Mouse (Mus musculus): ENCODE measurements at regions not wholly inside any gene's neighbourhood (a gene's known extent, or its start where the extent isn't known, plus 50 kb on each side); places are given as distances from the start of the nearest gene placed in this dataset.

DNA sequence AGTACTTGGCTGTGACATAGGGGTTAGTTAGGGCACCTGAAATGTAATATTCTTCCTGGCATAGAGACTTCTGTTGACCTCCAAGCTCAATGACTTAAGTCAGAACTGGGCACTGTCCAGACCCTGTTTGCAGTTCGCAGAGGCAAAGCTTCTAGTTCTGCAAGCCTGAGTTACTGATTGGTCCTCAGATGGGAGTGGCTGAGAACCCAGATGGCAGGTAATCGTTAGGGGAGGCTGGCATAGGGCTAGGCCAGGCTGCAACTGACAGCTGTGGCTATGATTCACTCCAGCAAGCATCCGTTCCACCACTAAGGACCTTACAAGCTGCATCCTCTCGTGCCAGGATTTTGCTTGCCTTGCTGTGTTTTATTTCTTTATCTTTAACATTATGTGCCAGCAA lies 139.3 kb upstream of the Klf12 start:
- Histone ChIP-seq H3K36me3 (ENCODE audit: insufficient read depth, low read length) (no peaks in the 10 kb centered on the region), H3K27me3 (ENCODE audit: insufficient read depth, low read length) (no peaks in the 10 kb centered on the region), H3K4me1 (replicated peaks; ENCODE audit: low read depth, low read length) (no peaks in the 10 kb centered on the region), H3K4me3 (replicated peaks; ENCODE audit: low read length) (no peak overlapping the region), H3K9me3 (ENCODE audit: low read length) (no peaks in the 10 kb centered on the region)
- no peak for TF ChIP-seq POU5F1 (IDR thresholded peaks at IDR 0.05; ENCODE audit: borderline replicate concordance, low read length)
- no peak for TF ChIP-seq NANOG (IDR thresholded peaks at IDR 0.05; ENCODE audit: borderline replicate concordance, low read length)
- TF ChIP-seq CTCF (conservative IDR thresholded peaks at IDR 0.05; ENCODE audit: low read length): no peak

DNA sequence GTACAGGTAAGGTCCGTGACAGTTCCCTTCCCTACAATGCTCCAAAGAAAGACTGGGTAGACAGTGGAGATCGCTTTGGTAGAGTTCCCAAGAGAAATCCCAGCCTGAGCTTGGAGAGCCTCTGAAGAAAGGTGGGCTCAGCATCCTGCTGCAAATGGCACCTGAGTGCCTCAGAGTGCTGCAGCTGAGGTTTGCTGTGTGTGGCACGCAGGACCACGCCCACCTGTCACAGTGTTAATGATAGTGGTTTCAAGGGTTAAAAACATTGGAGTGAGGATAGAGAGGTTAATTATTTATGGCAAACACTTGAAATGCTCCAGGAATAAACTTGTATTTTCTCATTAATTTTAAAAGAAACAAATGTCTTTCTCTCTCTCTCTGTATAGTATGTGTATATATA lies 137.2 kb upstream of the Klf12 start:
- no peak for TF ChIP-seq POU5F1 (IDR thresholded peaks at IDR 0.05; ENCODE audit: borderline replicate concordance, low read length)

DNA sequence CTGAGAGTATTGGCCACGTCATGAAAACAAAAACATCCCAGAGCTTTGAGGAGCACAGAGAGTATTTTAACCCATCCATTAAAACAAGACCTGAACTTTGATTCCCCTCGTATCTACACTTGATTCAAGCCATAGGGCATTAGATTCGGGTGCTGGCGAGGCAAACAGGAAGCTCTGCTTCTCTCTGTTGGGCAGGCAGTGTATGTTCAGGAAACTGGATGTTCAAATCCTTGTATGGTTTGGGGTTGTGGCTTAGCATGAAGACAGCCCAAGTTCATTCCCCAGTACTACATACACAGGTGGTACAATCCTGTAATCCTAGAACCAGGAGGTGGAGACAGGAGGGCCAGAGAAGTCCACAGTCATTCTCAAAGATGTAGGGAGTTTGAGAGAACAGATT lies 130.6 kb upstream of the Klf12 start:
- Histone ChIP-seq H3K27me3 (ENCODE audit: insufficient read depth, low read length) (no peaks in the 10 kb centered on the region), H3K9me3 (ENCODE audit: low read length) (no peaks in the 10 kb centered on the region), H3K36me3 (ENCODE audit: insufficient read depth, low read length) (no peaks in the 10 kb centered on the region)

More for the DNA sequence above, 137.2 kb upstream of the Klf12 start:
- no peak overlapping the region for H3K4me3 ChIP-seq (replicated peaks; ENCODE audit: low read length)
- no peaks in the 10 kb centered on the region for H3K4me1 ChIP-seq (replicated peaks; ENCODE audit: low read depth, low read length)
- H3K9me3 ChIP-seq (ENCODE audit: low read length): no peaks in the 10 kb centered on the region
- no peaks in the 10 kb centered on the region for H3K27me3 ChIP-seq (ENCODE audit: insufficient read depth, low read length)
- H3K36me3 ChIP-seq (ENCODE audit: insufficient read depth, low read length): no peaks in the 10 kb centered on the region

DNA sequence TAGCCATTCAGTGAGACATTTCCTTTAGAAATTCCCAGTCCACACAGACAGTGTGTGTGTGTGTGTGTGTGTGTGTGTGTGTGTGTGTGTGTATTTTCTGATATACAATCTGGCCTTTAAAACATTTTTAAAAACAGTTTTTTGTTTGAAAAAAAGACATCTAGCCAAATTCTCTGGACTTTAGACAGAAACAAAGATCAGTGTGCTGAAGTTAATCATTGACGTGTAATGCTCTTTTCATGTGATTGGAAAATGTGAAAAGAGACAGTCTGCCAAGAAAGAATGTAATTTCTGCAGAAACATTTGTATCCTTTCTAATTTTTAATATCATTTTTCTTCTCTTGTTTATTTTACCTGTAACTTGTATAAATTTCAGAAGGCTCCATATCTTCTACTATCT lies 127.7 kb upstream of the Klf12 start:
- no peaks in the 10 kb centered on the region for H3K27me3 ChIP-seq (ENCODE audit: insufficient read depth, low read length)
- TF ChIP-seq CTCF (conservative IDR thresholded peaks at IDR 0.05; ENCODE audit: low read length): no peak
- TF ChIP-seq NANOG (IDR thresholded peaks at IDR 0.05; ENCODE audit: borderline replicate concordance, low read length): no peak
- no peaks in the 10 kb centered on the region for H3K36me3 ChIP-seq (ENCODE audit: insufficient read depth, low read length)

More for the DNA sequence above, 130.6 kb upstream of the Klf12 start:
- Histone ChIP-seq H3K4me3 (replicated peaks; ENCODE audit: low read length) (no peak overlapping the region), H3K4me1 (replicated peaks; ENCODE audit: low read depth, low read length) (no peaks in the 10 kb centered on the region)
- TF ChIP-seq NANOG (IDR thresholded peaks at IDR 0.05; ENCODE audit: borderline replicate concordance, low read length): no peak
- no peak for TF ChIP-seq POU5F1 (IDR thresholded peaks at IDR 0.05; ENCODE audit: borderline replicate concordance, low read length)
- TF ChIP-seq CTCF (conservative IDR thresholded peaks at IDR 0.05; ENCODE audit: low read length): no peak

DNA sequence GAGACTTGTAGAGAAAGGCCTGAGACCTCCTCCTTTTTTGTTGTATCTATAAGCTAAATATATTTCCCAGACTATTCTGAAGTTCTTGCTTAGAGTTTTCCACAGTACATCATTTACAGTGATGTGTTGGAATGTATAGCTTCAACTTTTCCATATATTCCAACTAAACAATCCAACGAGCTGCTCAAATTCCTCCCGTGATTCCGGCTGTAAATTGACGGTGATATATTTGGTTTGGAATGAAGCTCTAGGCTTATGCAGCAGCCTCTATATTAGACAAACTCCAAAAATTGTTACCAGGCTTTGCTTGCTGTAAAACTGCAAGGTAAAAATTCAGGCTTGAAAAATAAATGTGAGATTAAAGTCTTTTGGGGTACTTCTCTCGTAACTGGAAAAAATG lies 112.7 kb upstream of the Klf12 start:
- H3K9me3 ChIP-seq (ENCODE audit: low read length): no peaks in the 10 kb centered on the region
- H3K4me1 ChIP-seq (replicated peaks; ENCODE audit: low read depth, low read length): no peaks in the 10 kb centered on the region
- no peak for TF ChIP-seq CTCF (conservative IDR thresholded peaks at IDR 0.05; ENCODE audit: low read length)
- no peak for TF ChIP-seq NANOG (IDR thresholded peaks at IDR 0.05; ENCODE audit: borderline replicate concordance, low read length)
- TF ChIP-seq POU5F1 (IDR thresholded peaks at IDR 0.05; ENCODE audit: borderline replicate concordance, low read length): no peak
- H3K27me3 ChIP-seq (ENCODE audit: insufficient read depth, low read length): no peaks in the 10 kb centered on the region
- H3K36me3 ChIP-seq (ENCODE audit: insufficient read depth, low read length): no peaks in the 10 kb centered on the region
- no peak overlapping the region for H3K4me3 ChIP-seq (replicated peaks; ENCODE audit: low read length)

More for the DNA sequence above, 127.7 kb upstream of the Klf12 start:
- Histone ChIP-seq H3K4me3 (replicated peaks; ENCODE audit: low read length) (no peak overlapping the region), H3K4me1 (replicated peaks; ENCODE audit: low read depth, low read length) (no peaks in the 10 kb centered on the region), H3K9me3 (ENCODE audit: low read length) (no peaks in the 10 kb centered on the region)

DNA sequence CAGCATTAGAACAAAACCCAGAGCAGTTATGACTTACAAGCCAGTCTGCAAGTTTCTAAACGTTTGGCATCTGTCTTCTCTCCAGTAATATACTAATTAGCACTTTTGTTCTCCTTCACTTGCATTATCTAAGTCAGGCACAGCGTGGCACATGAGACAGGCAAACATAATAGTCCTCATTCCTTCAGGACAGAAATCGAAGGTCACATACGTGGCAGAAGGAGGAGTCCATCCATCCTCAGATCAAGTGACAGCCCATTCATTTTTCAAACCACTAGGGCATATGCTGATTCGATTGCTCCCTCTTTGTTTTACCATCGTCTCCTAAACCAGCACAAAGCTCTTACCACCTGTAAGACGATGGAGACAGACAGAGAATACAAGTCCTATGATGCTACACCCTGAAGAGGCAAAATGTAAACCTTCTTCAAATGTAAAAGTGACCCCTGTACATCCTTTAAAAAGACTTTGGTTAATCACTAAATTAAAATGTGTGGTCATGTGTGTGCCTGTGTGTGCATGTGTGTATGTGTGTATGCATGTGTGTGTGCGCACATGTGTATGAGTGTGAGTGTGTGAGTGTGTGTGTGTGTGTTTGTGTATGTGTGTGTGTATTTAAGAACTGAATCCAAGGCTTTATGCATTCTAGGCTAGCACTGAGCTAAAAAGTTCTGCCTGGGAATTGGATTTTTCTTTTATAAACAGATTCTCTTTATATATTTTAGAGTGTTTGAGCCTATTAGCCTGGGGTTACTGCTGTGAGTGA lies 90.9 kb upstream of the Klf12 start:
- no peak for TF ChIP-seq NANOG (IDR thresholded peaks at IDR 0.05; ENCODE audit: borderline replicate concordance, low read length)
- no peak for TF ChIP-seq POU5F1 (IDR thresholded peaks at IDR 0.05; ENCODE audit: borderline replicate concordance, low read length)
- TF ChIP-seq CTCF (conservative IDR thresholded peaks at IDR 0.05; ENCODE audit: low read length): no peak
- H3K36me3 ChIP-seq (ENCODE audit: insufficient read depth, low read length): no peaks in the 10 kb centered on the region
- H3K4me3 ChIP-seq (replicated peaks; ENCODE audit: low read length): no peak overlapping the region
- H3K27me3 ChIP-seq (ENCODE audit: insufficient read depth, low read length): no peaks in the 10 kb centered on the region
- no peaks in the 10 kb centered on the region; the same call in 1 of the 2 replicates for H3K9me3 ChIP-seq (ENCODE audit: low read length)
- no peaks in the 10 kb centered on the region for H3K4me1 ChIP-seq (replicated peaks; ENCODE audit: low read depth, low read length)

DNA sequence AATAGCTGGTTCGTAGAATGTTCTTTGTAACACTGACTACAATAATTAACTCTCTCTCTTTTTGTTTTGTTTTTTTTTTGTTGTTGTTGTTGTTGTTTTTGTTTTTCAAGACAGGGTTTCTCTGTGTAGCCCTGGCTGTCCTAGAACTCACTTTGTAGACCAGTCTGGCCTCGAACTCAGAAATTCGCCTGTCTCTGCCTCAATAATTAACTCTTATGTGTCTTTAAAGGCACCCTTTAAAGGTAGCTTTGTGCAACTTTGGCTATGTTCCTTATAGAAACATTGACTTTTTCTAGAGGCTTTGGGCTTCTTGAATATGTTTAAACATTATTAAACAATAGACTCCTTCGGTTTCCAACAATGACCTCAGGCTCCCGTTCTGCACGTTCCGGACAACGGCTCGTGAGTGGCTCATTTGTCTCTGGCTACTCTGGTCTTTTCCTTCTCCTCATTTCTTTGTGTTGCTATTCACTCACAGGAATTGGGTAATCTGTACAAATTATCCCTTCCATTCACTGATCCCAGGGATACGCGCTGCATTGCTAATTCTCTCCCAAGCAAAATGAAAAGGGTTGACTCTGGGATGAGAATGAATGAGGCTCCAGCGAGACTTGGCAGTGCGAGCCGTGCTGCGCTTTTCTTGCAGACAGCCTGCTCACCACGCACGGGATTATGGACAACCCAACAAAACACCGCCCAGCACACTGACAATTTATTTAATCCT lies 90.2 kb upstream of the Klf12 start:
- no peaks in the 10 kb centered on the region for H3K4me1 ChIP-seq (replicated peaks; ENCODE audit: low read depth, low read length)
- no peak for TF ChIP-seq NANOG (IDR thresholded peaks at IDR 0.05; ENCODE audit: borderline replicate concordance, low read length)
- no peak for TF ChIP-seq CTCF (conservative IDR thresholded peaks at IDR 0.05; ENCODE audit: low read length)
- TF ChIP-seq POU5F1 (IDR thresholded peaks at IDR 0.05; ENCODE audit: borderline replicate concordance, low read length): no peak
- H3K9me3 ChIP-seq (ENCODE audit: low read length): no peaks in the 10 kb centered on the region; the same call in 1 of the 2 replicates
- no peaks in the 10 kb centered on the region for H3K27me3 ChIP-seq (ENCODE audit: insufficient read depth, low read length)
- H3K4me3 ChIP-seq (replicated peaks; ENCODE audit: low read length): no peak overlapping the region
- H3K36me3 ChIP-seq (ENCODE audit: insufficient read depth, low read length): no peaks in the 10 kb centered on the region

DNA sequence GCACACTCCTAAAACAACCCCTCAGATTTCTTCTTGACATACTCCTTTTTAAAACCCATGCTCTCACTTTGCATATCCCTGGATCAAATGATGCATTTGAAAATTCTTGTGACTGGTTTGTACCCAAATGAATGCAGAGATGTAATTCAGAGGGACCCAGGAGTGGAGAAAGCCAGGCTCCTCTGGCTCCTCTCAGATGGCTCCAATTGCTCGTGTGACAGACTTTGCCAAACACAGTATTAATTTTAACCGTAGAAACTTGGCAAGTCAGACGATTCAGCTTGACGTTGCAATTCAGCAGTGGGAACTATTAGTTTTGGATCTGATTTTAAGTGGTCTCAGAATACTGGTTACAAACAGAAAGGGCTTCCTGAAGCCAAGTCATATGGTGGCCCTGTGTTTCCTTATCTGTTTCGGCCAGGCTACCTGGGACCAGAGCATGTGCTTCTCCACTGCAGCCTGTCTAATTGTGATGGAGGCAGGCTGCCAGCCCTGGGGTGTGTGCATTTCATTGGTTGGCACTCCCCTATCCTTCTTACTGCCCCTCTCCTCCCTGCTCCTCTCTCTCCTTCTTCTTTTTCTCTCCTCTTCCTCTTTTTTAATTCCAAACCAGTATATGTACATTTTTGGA lies 81.9 kb upstream of the Klf12 start:
- peaks cover 30% of the 10 kb centered on the region for H3K4me1 ChIP-seq (replicated peaks; ENCODE audit: low read depth, low read length)
- peaks cover 9% of the 10 kb centered on the region for H3K27me3 ChIP-seq (ENCODE audit: insufficient read depth, low read length)
- H3K4me3 ChIP-seq (replicated peaks; ENCODE audit: low read length): no peak overlapping the region
- no peaks in the 10 kb centered on the region for H3K9me3 ChIP-seq (ENCODE audit: low read length)
- TF ChIP-seq POU5F1 (IDR thresholded peaks at IDR 0.05; ENCODE audit: borderline replicate concordance, low read length) (no peak), CTCF (conservative IDR thresholded peaks at IDR 0.05; ENCODE audit: low read length) (no peak), NANOG (IDR thresholded peaks at IDR 0.05; ENCODE audit: borderline replicate concordance, low read length) (no peak)
- H3K36me3 ChIP-seq (ENCODE audit: insufficient read depth, low read length): no peaks in the 10 kb centered on the region
